Mouse (Mus musculus): ENCODE measurements around the gene Tmem30c. TPM values are rescaled to one million over a fixed set of nuclear protein-coding genes. Genes with fewer than 3 reads are reported as not detected.

Tmem30c gene
- polyA plus RNA-seq, 1 experiment from 2014 or later, result not detected

DNA sequence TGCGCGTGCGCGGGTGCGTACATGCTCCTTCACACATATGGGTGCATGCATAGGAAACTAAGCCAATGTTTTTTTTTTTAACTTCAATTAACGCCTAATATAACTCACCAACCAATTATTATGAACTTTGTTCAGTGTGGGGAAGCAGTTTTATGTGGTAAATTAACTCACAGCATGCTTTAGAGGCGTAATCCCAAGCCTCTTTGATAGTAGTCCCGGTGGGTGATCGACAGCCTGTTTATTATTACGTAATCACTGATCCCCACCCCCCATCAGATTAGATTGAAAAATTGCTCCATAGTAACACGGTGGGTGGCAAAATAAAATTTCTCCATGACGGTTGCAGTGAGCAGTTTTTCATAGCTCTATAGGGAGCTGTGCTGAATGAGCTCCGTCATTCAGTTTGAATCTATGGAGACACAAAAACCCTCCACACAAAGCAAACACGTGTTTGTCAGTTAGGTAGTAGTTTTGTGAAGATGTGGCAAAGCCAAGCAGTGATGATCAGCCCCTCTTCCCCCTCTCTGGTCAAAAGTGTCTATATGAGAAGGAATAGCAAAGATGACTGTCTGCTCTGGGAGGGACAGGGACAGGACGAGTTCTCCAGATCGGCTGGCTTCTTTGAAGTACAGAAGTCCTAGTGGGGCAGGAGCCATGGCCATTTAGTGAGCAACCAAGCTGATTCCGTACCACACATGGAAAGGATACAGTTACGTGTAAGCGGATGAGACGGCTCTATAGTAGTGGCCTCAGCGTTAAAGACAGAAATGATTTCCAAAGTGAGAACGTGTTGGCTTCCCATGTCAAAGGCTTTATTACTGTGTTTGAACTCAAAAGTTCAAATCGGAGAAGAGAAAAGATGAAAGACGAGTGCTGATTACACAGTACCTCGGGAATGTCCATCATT is 10.4 kb upstream of the Tmem30c start:
- H3K27me3 ChIP-seq (ENCODE audit: insufficient read depth, low read length), result no peaks in the 10 kb centered on the region
- 85% methylated on average over 25 of the region's 25 CpGs for WGBS
- H3K4me3 ChIP-seq (replicated peaks; ENCODE audit: low read depth, low read length), result no peak overlapping the region
- no peak overlapping the region for H3K27ac ChIP-seq
- no peaks in the 10 kb centered on the region for H3K36me3 ChIP-seq (ENCODE audit: insufficient read depth, low read length)
- no peak overlapping the region for H3K9ac ChIP-seq (ENCODE audit: low read depth, low read length)
- DNase-seq (ENCODE audit: low spot score) (no peak), ATAC-seq (replicated peaks; ENCODE audit: low FRiP score, low read depth) (no peak)
- H3K4me1 ChIP-seq (replicated peaks; ENCODE audit: insufficient read depth, low read length), result no peaks in the 10 kb centered on the region
- H3K4me2 ChIP-seq (ENCODE audit: low read length), result no peak overlapping the region
- H3K9me3 ChIP-seq (replicated peaks; ENCODE audit: low read length), result no peaks in the 10 kb centered on the region
- no peak for TF ChIP-seq CTCF (IDR thresholded peaks at IDR 0.05; ENCODE audit: low read depth)

DNA sequence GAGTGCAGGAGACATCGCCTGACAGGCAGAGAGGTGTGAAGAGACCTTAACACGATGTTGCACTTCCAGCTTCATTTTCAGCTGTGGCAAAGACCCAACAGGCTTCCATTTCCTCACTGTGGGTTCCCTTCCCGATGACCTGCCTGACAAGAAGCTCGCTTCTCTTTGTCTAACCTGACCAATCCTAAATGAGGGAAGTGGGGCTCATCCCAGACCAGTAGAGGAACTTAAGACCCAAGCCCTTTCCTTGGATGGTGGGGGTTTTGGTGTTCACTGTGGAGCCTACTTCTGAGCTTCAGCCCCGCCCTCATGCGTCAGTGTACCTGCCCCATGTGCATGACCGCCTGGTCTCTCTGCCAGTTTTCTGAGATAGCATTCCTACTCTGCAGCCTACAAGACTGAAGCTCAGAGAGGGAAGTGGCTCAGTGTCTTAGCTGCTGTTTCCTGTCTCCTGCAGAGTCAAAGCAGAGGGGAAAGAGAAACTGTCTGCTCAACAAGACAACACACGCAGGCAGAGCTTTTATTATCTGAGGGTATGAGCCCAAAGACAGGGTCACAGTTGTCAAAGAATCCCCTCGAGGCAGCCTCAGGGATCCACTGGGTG is 8.9 kb upstream of the Tmem30c start:
- H3K36me3 ChIP-seq (ENCODE audit: insufficient read depth, low read length), result no peaks in the 10 kb centered on the region
- no peak overlapping the region for H3K4me3 ChIP-seq (replicated peaks; ENCODE audit: low read depth, low read length)
- H3K9ac ChIP-seq (ENCODE audit: low read depth, low read length), result no peak overlapping the region
- H3K4me2 ChIP-seq (ENCODE audit: low read length), result no peak overlapping the region
- no peak for TF ChIP-seq CTCF (IDR thresholded peaks at IDR 0.05; ENCODE audit: low read depth)
- H3K27me3 ChIP-seq (ENCODE audit: insufficient read depth, low read length), result no peaks in the 10 kb centered on the region
- no peaks in the 10 kb centered on the region for H3K9me3 ChIP-seq (replicated peaks; ENCODE audit: low read length)
- ATAC-seq (replicated peaks; ENCODE audit: low FRiP score, low read depth) (no peak), DNase-seq (ENCODE audit: low spot score) (no peak)
- WGBS, result 74% methylated on average over 9 of the region's 9 CpGs
- H3K27ac ChIP-seq, result no peak overlapping the region; the same call in 1 of the 2 replicates
- no peaks in the 10 kb centered on the region for H3K4me1 ChIP-seq (replicated peaks; ENCODE audit: insufficient read depth, low read length)

DNA sequence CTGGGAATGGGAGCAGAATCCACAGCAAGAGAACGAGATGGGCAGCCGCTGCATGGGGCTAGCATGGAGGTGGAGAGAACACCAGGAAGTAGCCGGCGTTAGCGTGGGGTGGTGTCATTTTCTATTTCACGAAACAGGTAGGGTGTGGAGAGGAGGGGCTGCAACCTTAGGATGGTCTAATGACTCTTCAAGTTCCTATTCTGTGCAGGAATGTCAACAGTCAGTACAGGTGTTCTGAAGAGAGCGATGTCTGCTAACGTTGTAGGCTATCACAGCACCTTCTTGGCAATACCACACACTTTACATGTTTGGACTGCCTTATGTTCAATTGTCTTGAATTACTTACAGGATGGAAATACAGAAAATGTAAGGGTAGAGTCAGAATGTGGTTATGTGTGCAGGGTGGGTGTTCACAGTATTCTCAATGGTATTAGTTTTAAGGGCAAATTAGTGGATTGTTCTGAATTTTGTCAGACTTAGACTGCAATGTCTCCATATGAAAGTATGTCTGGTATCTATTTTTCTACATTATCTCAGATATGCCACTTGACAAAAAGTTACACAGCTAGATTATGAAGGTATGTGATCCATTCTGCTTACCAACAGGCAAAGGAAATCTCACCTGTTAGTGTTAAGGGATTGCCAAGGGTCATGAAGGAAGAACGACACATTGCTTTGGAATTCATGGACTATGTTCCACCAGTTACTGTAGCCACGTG is 2.7 kb upstream of the Tmem30c start:
- ATAC-seq (replicated peaks; ENCODE audit: low FRiP score, low read depth), result no peak
- WGBS, result 81% methylated on average over 10 of the region's 10 CpGs
- DNase-seq (ENCODE audit: low spot score), result no peak

DNA sequence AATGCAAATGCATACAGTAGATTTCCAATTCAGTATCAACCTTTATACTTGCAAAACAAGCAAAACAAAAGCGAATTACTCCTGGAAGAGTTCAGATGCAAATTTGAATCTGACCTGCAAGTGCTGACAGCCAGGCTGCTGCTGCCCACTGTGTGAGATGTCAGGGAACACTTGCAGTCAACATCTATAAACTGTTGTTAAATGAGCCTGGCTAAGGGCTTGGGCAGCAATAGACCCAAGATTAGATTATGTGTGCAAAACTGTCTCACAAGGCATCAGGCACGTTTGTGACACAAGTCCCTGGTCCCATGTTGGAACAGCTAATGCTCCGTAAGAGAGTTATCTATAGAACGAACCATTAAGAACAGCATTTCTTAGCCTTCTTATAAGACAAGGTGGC is 369 bp downstream of the Tmem30c start:
- WGBS, result 70% methylated on average over 4 of the region's 4 CpGs
- Histone ChIP-seq H3K4me1 (replicated peaks; ENCODE audit: insufficient read depth, low read length) (no peaks in the 10 kb centered on the region), H3K4me3 (replicated peaks; ENCODE audit: low read depth, low read length) (no peak overlapping the region), H3K9ac (ENCODE audit: low read depth, low read length) (no peak overlapping the region), H3K27me3 (ENCODE audit: insufficient read depth, low read length) (no peaks in the 10 kb centered on the region), H3K36me3 (ENCODE audit: insufficient read depth, low read length) (no peaks in the 10 kb centered on the region), H3K4me2 (ENCODE audit: low read length) (no peak overlapping the region), H3K27ac (no peak overlapping the region), H3K9me3 (replicated peaks; ENCODE audit: low read length) (no peaks in the 10 kb centered on the region)
- no peak for ATAC-seq (replicated peaks; ENCODE audit: low FRiP score, low read depth)
- no peak for DNase-seq (ENCODE audit: low spot score)
- no peak for TF ChIP-seq CTCF (IDR thresholded peaks at IDR 0.05; ENCODE audit: low read depth)

More for the DNA sequence above, 2.7 kb upstream of the Tmem30c start:
- no peak overlapping the region for H3K27ac ChIP-seq
- no peaks in the 10 kb centered on the region for H3K36me3 ChIP-seq (ENCODE audit: insufficient read depth, low read length)
- H3K4me2 ChIP-seq (ENCODE audit: low read length), result no peak overlapping the region
- H3K27me3 ChIP-seq (ENCODE audit: insufficient read depth, low read length), result no peaks in the 10 kb centered on the region
- H3K9me3 ChIP-seq (replicated peaks; ENCODE audit: low read length), result no peaks in the 10 kb centered on the region
- no peak overlapping the region for H3K4me3 ChIP-seq (replicated peaks; ENCODE audit: low read depth, low read length)
- H3K4me1 ChIP-seq (replicated peaks; ENCODE audit: insufficient read depth, low read length), result no peaks in the 10 kb centered on the region
- TF ChIP-seq CTCF (IDR thresholded peaks at IDR 0.05; ENCODE audit: low read depth), result no peak
- H3K9ac ChIP-seq (ENCODE audit: low read depth, low read length), result no peak overlapping the region

DNA sequence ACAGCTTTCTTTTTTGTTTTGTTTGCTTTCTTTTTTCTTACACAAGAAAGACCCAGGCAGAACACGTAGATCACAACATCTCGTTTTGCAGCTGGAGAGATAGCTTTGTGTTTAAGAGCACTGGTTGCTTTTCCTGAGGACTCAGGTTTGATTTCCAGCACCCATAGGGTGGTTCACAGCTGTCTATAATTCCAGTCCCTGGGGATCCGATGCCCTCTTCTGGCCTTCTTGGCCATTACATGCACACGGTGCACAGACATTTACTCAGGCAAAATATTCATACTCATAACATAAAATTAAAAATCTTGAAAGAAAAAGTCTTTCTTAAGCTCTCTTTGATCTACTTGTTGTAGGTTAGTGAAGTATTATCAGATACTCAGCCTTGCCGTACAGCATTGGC is 969 bp downstream of the Tmem30c start:
- TF ChIP-seq CTCF (IDR thresholded peaks at IDR 0.05; ENCODE audit: low read depth), result no peak; the same call in 1 of the 2 replicates

DNA sequence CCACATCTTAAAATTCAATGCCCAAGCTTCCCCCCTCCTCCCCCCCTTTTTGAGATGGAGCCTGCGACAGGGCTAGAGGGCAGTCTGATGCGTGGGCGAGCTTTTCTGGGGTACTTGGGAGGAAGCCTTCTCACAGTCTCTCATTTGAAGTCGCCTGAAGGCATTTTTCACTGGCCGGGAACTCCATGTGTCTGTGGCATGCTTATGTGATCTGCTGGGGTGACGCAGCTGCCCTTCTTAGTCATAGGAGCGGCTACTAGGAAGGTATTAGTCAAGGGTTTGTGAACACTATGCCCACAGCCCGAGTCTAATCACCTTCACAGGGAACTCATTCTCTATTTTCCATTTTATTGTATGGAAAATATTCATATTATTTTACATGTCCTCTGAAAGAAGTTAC is 11.2 kb downstream of the Tmem30c start:
- ATAC-seq (replicated peaks; ENCODE audit: low FRiP score, low read depth), result no peak
- WGBS, result 61% methylated on average over 8 of the region's 8 CpGs
- Histone ChIP-seq H3K4me3 (replicated peaks; ENCODE audit: low read depth, low read length) (no peak overlapping the region), H3K27me3 (ENCODE audit: insufficient read depth, low read length) (no peaks in the 10 kb centered on the region), H3K4me1 (replicated peaks; ENCODE audit: insufficient read depth, low read length) (no peaks in the 10 kb centered on the region), H3K27ac (no peak overlapping the region), H3K4me2 (ENCODE audit: low read length) (no peak overlapping the region), H3K9me3 (replicated peaks; ENCODE audit: low read length) (no peaks in the 10 kb centered on the region), H3K9ac (ENCODE audit: low read depth, low read length) (no peak overlapping the region), H3K36me3 (ENCODE audit: insufficient read depth, low read length) (no peaks in the 10 kb centered on the region)
- DNase-seq (ENCODE audit: low spot score), result no peak
- no peak for TF ChIP-seq CTCF (IDR thresholded peaks at IDR 0.05; ENCODE audit: low read depth)

More for the DNA sequence above, 969 bp downstream of the Tmem30c start:
- no peaks in the 10 kb centered on the region for H3K4me1 ChIP-seq (replicated peaks; ENCODE audit: insufficient read depth, low read length)
- no peak overlapping the region for H3K9ac ChIP-seq (ENCODE audit: low read depth, low read length)
- no peak overlapping the region for H3K4me2 ChIP-seq (ENCODE audit: low read length)
- no peak overlapping the region for H3K27ac ChIP-seq
- H3K4me3 ChIP-seq (replicated peaks; ENCODE audit: low read depth, low read length), result no peak overlapping the region
- DNase-seq (ENCODE audit: low spot score) (no peak), ATAC-seq (replicated peaks; ENCODE audit: low FRiP score, low read depth) (no peak)
- H3K9me3 ChIP-seq (replicated peaks; ENCODE audit: low read length), result no peaks in the 10 kb centered on the region
- WGBS, result 95% methylated on average over 5 of the region's 5 CpGs
- H3K27me3 ChIP-seq (ENCODE audit: insufficient read depth, low read length), result no peaks in the 10 kb centered on the region
- H3K36me3 ChIP-seq (ENCODE audit: insufficient read depth, low read length), result no peaks in the 10 kb centered on the region

Data from kidney, postnatal 0 days (tissue).